Mouse (Mus musculus) ES-Bruce4 (cell line): Measurements from ENCODE around the gene Sp3.

ENCODE experiments used
- CTCF ChIP-seq: IDR thresholded peaks from one replicate; pipeline ENCODE4 v1.8.1; 2011; ENCODE audit warnings: low read depth, low read length
- POLR2A ChIP-seq: IDR thresholded peaks from one replicate; pipeline ENCODE4 v1.8.1; 2011; ENCODE audit warnings: low read length; ENCODE audit not compliant: insufficient read depth

DNA sequence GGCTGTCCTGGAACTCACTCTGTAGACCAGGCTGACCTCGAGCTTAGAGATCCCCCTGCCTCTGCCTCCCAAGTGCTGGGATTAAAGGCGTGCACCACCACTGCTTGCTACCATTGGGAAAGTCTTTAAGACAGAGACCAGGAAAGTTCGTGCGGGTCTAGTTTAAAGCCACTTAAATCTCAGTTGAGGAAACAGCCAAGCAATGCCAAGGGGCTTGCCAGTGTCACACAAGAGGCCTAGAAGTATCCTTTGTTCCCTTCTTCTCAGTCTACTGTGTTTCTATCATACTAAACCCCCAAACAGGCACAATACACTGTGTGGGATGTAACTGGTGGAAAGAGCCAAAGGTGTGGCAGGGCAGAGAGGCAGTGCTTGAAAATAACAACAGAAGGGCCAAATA is 17.3 kb upstream of the Sp3 start:
- TF ChIP-seq POLR2A (no peak), CTCF (no peak)
